ENCODE assay signal across 23 mouse cellular contexts in genomic region chr12:83369416-83369815, GRCm38 (mm10).
"Had no signal": no experiment of that assay in that cellular context is flagged by ENCODE, and none has a peak within 500 bp of the region (broad histone marks: within the 10 kb centered on the region; RNA-seq: fewer than 3 reads in every experiment).

No protein-coding gene starts in this region.

- H3K4me2 ChIP-seq: heart, embryonic 11.5 days; hindbrain, embryonic 13.5 days; hindbrain, embryonic 15.5 days; kidney, embryonic 15.5 days; limb, embryonic 13.5 days; limb, embryonic 15.5 days had no signal

- H3K27ac ChIP-seq: hindbrain, embryonic 13.5 days; hindbrain, postnatal 0 days; kidney, embryonic 15.5 days; kidney, postnatal 0 days; limb, embryonic 13.5 days; limb, embryonic 15.5 days had no signal

- H3K36me3 ChIP-seq: hindbrain, embryonic 15.5 days; limb, embryonic 13.5 days; limb, embryonic 15.5 days had no signal

- H3K27me3 ChIP-seq: hindbrain, embryonic 13.5 days; hindbrain, embryonic 15.5 days; kidney, embryonic 15.5 days; limb, embryonic 13.5 days; limb, embryonic 15.5 days had no signal

- DNase-seq: forebrain, postnatal 0 days; gastrocnemius, postnatal 14 days; gastrocnemius, postnatal 36 days; heart, adult 18-20 months; heart, postnatal 10 days; kidney, adult 11 months; kidney, adult 2 months; kidney, adult 9 months; kidney, postnatal 14 days; kidney, postnatal 36 days; layer of hippocampus, adult 9-11 months; layer of hippocampus, postnatal 36 days; left cerebral cortex, postnatal 4 days had no signal

- H3K9me3 ChIP-seq: hindbrain, embryonic 13.5 days; hindbrain, embryonic 15.5 days; limb, embryonic 15.5 days had no signal

- H3K9ac ChIP-seq: forebrain, postnatal 0 days; hindbrain, embryonic 13.5 days; hindbrain, embryonic 15.5 days; kidney, embryonic 15.5 days; limb, embryonic 13.5 days; limb, embryonic 15.5 days; liver, embryonic 14.5 days had no signal

- H3K4me1 ChIP-seq: kidney, embryonic 15.5 days; limb, embryonic 13.5 days; limb, embryonic 15.5 days had no signal

- H3K4me3 ChIP-seq: hindbrain, embryonic 13.5 days; hindbrain, embryonic 15.5 days; kidney, embryonic 15.5 days; limb, embryonic 13.5 days; limb, embryonic 15.5 days had no signal

- ATAC-seq: forebrain, postnatal 0 days; hindbrain, postnatal 0 days; intestine, embryonic 16.5 days had no signal
